Mouse (Mus musculus) heart, adult 2 months (tissue): ENCODE measurements at regions not wholly inside any gene's neighbourhood (a gene's known extent, or its start where the extent isn't known, plus 50 kb on each side); places are given as distances from the start of the nearest gene placed in this dataset.

ENCODE experiments used
- DNase-seq, 2 experiments: peaks; one replicate each; pipeline ENCODE4 v3.0.0; 2021
- H3K27ac ChIP-seq: fragments of 200-600 bp; 2 replicates; pipeline ENCODE4 v1.8.1; 2022
- H3K27me3 ChIP-seq: fragments of 200-500 bp; 2 replicates; pipeline ENCODE4 v1.6.1; 2012; ENCODE audit warnings: mild to moderate bottlenecking, low read length, inconsistent platforms, mixed read lengths; ENCODE audit not compliant: control insufficient read depth, insufficient read depth
- H3K36me3 ChIP-seq: fragments of 200-500 bp; 2 replicates; pipeline ENCODE4 v1.6.1; 2012; ENCODE audit warnings: low read length, inconsistent platforms; ENCODE audit not compliant: control insufficient read depth, insufficient read depth
- H3K4me1 ChIP-seq: fragments of 200-500 bp; 2 replicates; pipeline ENCODE4 v1.6.1; 2011; ENCODE audit warnings: low read length; ENCODE audit not compliant: control insufficient read depth, insufficient read depth
- H3K4me3 ChIP-seq: fragments of 200-600 bp; 2 replicates; pipeline ENCODE4 v1.8.1; 2022
- H3K79me2 ChIP-seq: fragments of 200-500 bp; replicated peaks from 2 replicates; pipeline ENCODE4 v1.6.1; 2012; ENCODE audit warnings: mild to moderate bottlenecking, inconsistent platforms, low read length, moderate library complexity, mixed read lengths; ENCODE audit not compliant: control insufficient read depth, insufficient read depth
- H3K9ac ChIP-seq: fragments of 200-500 bp; 2 replicates; pipeline ENCODE4 v1.6.1; 2012; ENCODE audit warnings: low read depth, mild to moderate bottlenecking, control low read depth, inconsistent platforms, low read length, mixed read lengths
- CTCF ChIP-seq: fragments of 200-600 bp; IDR thresholded peaks from 2 replicates; pipeline ENCODE4 v1.8.1; 2022; ENCODE audit warnings: antibody characterized with exemption, mild to moderate bottlenecking, moderate library complexity
- EP300 ChIP-seq: fragments of 200-500 bp; IDR thresholded peaks from 2 replicates; pipeline ENCODE4 v1.6.1; 2011; ENCODE audit warnings: low read depth, low read length, control low read depth; ENCODE audit not compliant: insufficient read depth
- POLR2A ChIP-seq: fragments of 200-500 bp; IDR thresholded peaks from 2 replicates; pipeline ENCODE4 v1.6.1; 2011; ENCODE audit warnings: mild to moderate bottlenecking, low read depth, low read length, control low read depth; ENCODE audit not compliant: insufficient read depth
- WGBS: fragments of 180-500 bp; shearing (Covaris S2); methylation state at CpG from one replicate; pipeline ENCODE4 v1.1.7; 2018; 5-methylcytosine and 5-hydroxymethylcytosine counted together
- intact Hi-C: fragments of 180-260 bp; cut with DNase I; formaldehyde crosslinking; loops from one replicate; pipeline ENCODE4 v1.15.1; 2025

GRCm38 (mm10) chr12:31145032-31145781, 71.5 kb downstream of the Fam110c start:
- Histone ChIP-seq H3K79me2 (no peaks in the 10 kb centered on the region), H3K27me3 (no peaks in the 10 kb centered on the region), H3K4me1 (peaks cover 23% of the 10 kb centered on the region), H3K27ac (peak overlapping the region; percentile 90), H3K4me3 (no peak overlapping the region), H3K36me3 (peaks cover 7% of the 10 kb centered on the region), H3K9ac (no peak overlapping the region)
- peak; percentile 35 to 50 for DNase-seq
- TF ChIP-seq EP300: no peak
- peak; percentile 51 for TF ChIP-seq CTCF
- intact Hi-C loops: no loop called here
- WGBS: 40% methylated on average over 3 of the region's 3 CpGs

DNA sequence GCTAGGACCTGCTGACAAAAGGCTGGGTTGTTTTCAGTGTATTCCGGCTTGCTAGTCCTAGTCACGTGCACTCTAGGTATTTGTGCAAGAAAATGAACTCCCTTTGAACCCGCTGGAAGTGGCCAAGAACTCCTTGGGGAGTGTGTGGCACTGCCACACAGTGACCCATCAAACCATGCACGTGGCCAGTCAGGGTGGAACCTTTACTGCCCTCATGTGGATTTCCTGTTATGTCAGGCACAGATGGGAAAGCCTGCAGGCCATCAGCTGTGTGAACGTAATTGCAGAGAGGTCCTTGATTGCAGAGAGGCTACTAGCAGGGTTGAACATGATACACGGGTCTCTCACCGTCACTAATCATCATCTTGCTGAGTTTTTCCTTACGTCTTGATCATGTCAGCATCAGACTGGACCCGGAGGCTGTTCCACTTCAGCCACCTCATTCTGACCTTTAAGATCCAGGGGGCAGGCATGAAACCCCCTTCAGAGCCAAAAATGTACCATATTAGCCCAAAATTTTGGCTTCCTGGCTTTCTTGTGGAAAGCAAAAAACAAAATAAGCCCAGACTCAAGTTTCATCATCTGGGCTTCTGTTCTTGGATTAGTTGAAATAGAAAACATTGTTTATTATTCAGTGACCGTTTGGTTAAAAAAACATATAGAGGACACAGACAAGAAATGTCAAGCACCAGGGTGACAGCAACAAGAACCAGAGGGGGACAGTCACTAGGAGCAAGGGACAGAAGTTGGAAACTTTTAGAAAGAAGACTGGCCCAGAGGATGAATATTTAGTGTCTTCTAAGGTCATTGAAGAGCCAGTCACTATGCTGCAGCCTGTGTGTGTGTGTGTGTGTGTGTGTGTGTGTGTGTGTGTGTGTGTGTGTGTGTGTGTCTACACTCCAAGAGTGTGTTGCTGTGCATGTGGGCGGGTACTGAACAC, 75.0 kb downstream of the Fam110c start:
- no peak for TF ChIP-seq POLR2A
- peak; percentile 37 for TF ChIP-seq CTCF
- H3K4me3 ChIP-seq: no peak overlapping the region
- H3K27ac ChIP-seq: peak overlapping the region; percentile 8
- H3K9ac ChIP-seq: no peak overlapping the region
- H3K4me1 ChIP-seq: peaks cover 21% of the 10 kb centered on the region
- 65% methylated on average over 11 of the region's 11 CpGs for WGBS
- H3K36me3 ChIP-seq: peaks cover 4% of the 10 kb centered on the region
- H3K27me3 ChIP-seq: no peaks in the 10 kb centered on the region
- peak; percentile 15 to 41 for DNase-seq
- intact Hi-C loops: no loop called here
- no peaks in the 10 kb centered on the region for H3K79me2 ChIP-seq

- Histone ChIP-seq H3K27ac (no peak overlapping the region), H3K4me3 (no peak overlapping the region), H3K36me3 (no peaks in the 10 kb centered on the region), H3K9ac (no peak overlapping the region), H3K4me1 (peaks cover 5% of the 10 kb centered on the region), H3K27me3 (no peaks in the 10 kb centered on the region), H3K79me2 (no peaks in the 10 kb centered on the region)
- no peak for DNase-seq
- intact Hi-C loops: no loop called here
- TF ChIP-seq EP300 (no peak), POLR2A (no peak), CTCF (no peak)
- WGBS: 84% methylated on average over 2 of the region's 2 CpGs
Observed at GRCm38 (mm10) chr12:31153720-31154119, 80.1 kb downstream of the Fam110c start.

- no peaks in the 10 kb centered on the region for H3K27me3 ChIP-seq
- H3K27ac ChIP-seq: no peak overlapping the region; the same call in 1 of the 2 replicates
- no peak overlapping the region for H3K9ac ChIP-seq
- intact Hi-C loops: no loop called here
- WGBS: 49% methylated on average over 5 of the region's 5 CpGs
- DNase-seq: peak in 1 of 2 experiments; percentile 68
- TF ChIP-seq EP300: 0 out of 2 replicates have a peak, but pooled peaks have one; percentile 42
- TF ChIP-seq CTCF: no peak
- no peaks in the 10 kb centered on the region for H3K36me3 ChIP-seq
- H3K4me1 ChIP-seq: peaks cover 5% of the 10 kb centered on the region
- H3K79me2 ChIP-seq: no peaks in the 10 kb centered on the region
- H3K4me3 ChIP-seq: no peak overlapping the region
Observed at GRCm38 (mm10) chr12:31154608-31155011, 80.9 kb downstream of the Fam110c start.

GRCm38 (mm10) chr12:31156154-31156720, 82.6 kb downstream of the Fam110c start:
- peak; percentile 41 to 45 for DNase-seq
- intact Hi-C loops: no loop called here
- Histone ChIP-seq H3K4me1 (peaks cover 3% of the 10 kb centered on the region), H3K27me3 (no peaks in the 10 kb centered on the region), H3K79me2 (no peaks in the 10 kb centered on the region), H3K4me3 (no peak overlapping the region), H3K27ac (0 out of 2 replicates have a peak overlapping the region, but pooled peaks have one; percentile 0), H3K9ac (no peak overlapping the region), H3K36me3 (no peaks in the 10 kb centered on the region)
- TF ChIP-seq POLR2A: no peak
- no peak for TF ChIP-seq CTCF
- TF ChIP-seq EP300: no peak
- WGBS: 75% methylated on average over 13 of the region's 13 CpGs

DNA sequence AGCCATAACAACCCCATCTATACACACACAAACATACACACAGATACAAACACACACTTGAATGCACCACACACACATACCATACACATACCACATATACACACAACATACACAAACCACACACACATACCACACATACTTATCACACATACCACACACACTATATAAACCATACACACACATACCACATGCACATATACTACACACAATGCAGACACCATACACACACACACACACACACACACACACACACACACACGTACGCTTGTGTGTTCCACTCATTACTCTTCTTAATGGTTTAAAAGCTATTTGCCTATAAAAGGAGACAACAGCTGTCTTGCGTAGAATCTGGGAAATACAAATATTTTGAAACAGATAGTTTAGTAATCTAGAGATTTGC, 83.1 kb upstream of the Gm6993 start:
- H3K79me2 ChIP-seq: no peaks in the 10 kb centered on the region
- H3K27ac ChIP-seq: no peak overlapping the region
- WGBS: 95% methylated on average over 3 of the region's 3 CpGs
- no peaks in the 10 kb centered on the region for H3K36me3 ChIP-seq
- intact Hi-C loops: no loop called here
- TF ChIP-seq CTCF: no peak
- no peak for TF ChIP-seq EP300
- TF ChIP-seq POLR2A: no peak
- H3K9ac ChIP-seq: no peak overlapping the region
- DNase-seq: no peak
- H3K4me3 ChIP-seq: no peak overlapping the region
- H3K4me1 ChIP-seq: peaks cover 3% of the 10 kb centered on the region
- H3K27me3 ChIP-seq: no peaks in the 10 kb centered on the region
